Mouse (Mus musculus): ENCODE data around the gene Dis3l2.

The Dis3l2 gene

DNA sequence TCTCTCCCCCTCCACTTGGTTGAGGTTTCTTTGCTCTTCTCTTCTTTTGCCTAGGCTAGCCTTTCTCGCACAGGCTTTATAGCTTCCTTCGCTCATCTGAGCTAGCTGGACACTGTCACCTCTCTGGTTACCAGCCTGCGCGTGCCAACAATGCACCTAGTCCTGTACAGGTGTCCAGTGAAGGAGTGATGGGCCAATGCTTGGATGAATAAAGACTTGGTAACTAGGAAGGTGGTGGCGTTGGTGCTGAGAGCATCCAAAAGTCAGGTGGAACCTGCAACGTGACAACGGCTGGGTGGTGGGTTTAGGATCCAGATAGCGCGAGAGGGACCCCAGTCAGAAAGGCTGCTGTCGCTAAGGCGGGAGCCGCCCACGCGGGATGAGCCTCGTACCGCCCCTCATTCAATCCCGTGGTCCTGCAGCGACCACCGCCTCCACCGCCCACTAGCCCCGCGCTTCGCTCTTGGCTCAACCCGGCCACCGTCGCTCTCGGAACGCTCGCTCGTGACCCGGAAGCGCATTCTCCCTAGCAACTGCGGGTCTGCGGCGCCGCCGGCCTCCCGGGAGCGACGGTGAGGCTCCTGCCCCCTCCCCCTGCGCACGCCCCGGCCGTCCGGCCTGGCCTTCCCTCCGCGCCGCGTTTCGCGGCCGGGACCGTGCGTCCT is at the start of gene Dis3l2:
Gene Dis3l2, plus strand, starts transcription at position 509 of the 665 bp plus-strand sequence.
- CTCF ChIA-PET: no interaction called here

DNA sequence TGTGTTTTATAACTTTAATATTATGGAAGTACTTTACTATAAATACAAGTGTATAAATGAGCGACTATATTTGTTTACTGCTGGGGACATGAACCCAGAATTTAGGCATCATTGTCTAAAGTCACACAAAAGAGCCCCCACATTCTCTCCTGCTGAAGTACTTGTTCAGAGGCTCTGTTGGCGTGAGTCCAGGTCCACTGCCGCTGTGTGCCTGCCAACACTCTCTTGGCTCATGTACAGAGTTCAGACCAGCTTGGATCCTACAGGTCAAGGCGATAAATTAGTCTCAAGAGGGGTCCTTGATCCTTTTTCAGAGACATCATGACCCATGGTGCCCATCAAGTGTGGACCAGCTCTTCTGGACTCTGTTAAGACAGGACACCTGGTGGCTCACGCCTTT is 46.5 kb upstream of the Dis3l2 start:
- CTCF ChIA-PET: no interaction called here

DNA sequence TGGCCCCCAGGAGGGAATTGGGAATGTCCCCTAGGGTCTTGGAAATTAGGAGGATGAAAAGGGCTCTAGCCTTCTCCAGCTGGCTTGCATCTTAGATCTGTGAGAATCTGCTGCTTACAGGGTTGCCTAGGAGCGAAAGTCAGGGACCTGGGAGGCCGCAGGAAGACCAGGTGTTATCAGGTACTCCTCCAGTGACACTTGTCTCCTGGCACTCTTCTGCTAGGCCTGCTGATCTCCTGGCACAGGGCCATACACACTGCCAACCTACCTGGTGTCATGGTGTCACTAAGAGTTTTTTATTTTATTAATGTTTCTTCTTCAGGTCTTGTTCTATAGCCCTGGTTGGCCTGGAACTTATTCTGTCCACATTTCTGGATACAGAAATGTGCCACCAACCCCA is 38.5 kb upstream of the Dis3l2 start:
- CTCF ChIA-PET: no interaction called here

DNA sequence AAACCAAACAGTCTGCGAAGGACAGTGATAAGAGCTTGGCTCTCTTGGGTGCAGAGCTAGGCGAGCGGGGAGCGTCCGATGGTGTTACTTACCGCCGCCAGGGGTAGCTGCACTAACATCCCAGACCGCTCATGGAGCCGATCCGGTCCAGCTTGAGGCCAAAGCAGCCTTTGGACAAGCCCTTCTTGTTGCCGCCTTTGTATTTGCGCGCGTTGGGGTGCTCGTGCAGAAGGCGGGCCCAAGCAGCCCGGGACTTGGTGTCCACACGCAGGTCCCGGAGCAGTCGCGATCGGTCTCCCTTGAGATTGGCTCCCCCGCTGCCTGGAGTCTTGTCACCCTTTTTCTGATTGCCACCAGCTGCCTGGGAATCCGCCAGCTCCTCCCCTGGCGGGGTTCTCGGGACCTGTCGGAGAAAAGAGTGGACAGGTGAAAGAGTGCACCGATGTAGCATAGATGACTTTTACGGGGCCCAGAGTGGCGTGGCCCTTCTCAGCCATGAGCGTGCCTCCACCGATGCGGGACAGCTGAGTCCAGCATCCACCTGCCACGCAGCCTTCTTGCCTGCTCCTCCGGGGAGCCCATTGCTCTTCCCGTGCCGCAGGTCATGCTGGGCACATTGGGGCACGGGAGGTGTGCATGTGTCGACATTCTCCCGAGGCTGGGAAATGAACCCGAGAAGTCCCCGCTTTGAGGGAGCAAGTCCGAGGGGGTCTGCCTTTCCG is 33.9 kb upstream of the Dis3l2 start:
- CTCF ChIA-PET: no interaction called here

DNA sequence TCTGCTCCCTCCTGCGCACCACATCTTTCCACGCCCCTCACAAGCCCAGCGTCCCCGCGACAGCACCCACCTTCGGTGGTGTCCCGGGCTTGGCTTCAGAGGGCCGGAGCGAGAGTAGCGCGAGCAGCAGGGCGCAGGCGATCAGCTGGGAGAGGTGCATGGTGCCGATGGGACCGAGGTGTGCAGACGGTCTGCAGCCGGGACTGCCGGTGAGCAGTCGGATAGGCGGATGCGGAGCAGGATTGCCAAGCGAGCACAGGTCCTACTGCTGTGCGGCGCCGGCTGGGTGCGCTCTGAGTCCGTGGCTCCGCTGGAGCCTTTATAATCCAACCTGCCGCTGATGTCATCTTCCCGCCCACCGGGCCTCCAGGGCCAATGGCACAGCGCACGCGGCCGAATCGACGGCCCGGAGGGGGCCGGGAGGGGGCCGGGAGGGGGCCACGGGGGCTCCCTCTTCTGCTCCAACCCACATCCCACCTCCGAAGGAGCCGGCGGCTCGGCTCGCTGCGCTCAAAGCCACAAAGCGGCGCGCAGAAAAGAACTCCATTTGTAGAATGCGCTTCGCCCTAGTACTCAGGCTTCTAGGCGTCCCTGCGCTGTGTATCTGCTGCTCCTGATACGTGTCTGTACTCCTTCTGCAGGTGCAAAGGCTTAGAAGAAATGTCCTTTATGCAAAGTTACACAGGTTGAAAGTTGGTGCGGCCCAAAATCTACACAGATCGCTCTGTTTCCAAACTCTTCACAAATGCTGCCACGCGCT is 33.1 kb upstream of the Dis3l2 start, which contains the start of gene Nppc:
Gene Nppc, minus strand, starts transcription at position 293 of the 760 bp plus-strand sequence.
- CTCF ChIA-PET: no interaction called here

DNA sequence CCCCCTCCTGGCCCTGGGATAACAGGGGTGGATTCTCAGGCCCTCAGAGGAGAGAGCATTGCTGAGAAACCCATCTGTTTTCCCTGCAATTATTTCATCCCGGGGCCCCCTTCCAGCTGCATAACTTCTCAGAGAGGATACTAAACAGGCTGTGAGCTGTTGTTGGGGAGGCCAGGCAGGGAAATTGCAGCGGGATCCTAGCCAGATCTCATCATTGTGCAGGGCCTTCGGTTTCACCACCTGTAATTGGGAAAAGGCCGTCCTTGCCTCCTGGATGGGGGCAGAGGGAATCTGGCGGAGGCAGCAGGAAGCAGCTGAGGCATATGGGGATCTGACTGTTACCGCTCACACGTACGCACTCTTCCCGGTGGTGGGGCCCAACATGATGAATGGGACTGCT is 29.2 kb upstream of the Dis3l2 start:
- CTCF ChIA-PET: no interaction called here

DNA sequence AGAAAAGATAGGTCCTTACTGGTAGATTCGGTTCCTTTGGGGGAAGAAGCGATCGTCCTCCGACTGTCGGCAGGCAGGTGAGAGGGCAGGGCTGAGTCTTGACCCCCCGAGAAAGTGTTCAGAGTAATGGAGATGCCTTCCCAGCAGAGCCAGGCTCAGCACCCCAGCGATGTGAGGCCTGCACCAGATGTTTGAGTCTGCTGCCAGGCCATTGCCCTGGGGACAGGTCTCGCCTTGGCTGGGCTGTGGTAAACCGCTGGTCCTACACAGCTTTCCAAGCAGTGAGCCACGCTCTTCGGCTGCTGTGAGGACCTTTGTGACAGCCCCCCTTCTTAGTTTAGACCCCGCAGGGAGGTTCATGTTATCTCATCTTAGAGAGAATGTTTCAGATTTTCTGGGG is 28.5 kb upstream of the Dis3l2 start:
- CTCF ChIA-PET: no interaction called here

DNA sequence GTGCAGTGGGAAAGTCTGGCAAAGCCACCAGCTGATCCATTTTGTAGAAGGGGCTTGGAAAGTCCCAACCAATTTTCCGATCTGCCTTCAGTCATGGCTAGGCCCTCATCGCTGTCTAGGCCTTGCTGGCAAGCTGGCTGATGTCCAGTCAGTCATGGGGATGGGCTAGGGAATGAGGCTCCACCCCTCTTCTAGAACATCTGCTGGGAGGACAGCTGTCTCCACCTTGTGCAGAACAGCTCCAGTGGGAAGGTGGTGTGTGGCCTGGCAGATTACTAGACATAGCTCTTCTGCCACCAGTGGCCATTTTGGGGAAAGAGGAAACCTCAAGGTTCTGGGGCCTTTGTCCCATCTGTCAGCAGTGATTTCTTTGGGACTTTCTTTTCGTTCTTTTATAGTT is 26.0 kb upstream of the Dis3l2 start:
- CTCF ChIA-PET: no interaction called here

DNA sequence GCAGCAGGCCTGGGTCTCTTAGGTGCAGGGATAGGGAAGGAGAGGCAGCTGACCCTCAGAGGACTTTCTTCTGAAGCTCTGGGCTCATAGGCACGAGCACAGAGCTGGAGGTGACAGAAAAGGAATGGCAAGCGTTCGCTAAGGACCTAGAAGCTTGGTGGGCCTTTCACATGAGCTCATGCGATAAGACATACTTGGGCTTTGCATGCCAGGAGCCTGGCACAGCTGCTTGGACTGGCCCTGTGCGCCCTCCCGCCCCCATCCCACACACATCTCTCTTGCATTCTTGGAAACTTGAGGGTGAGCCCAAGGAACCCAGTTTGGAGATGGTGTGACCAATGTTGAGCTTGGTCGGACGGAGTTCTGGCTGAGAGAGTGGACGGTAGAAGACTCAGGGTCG is 24.9 kb upstream of the Dis3l2 start:
- CTCF ChIA-PET: interaction anchor here (0.6 kb wide), 1 partner anchor 189 kb away, joined by 6 read pairs; no protein-coding TSS in a partner anchor

DNA sequence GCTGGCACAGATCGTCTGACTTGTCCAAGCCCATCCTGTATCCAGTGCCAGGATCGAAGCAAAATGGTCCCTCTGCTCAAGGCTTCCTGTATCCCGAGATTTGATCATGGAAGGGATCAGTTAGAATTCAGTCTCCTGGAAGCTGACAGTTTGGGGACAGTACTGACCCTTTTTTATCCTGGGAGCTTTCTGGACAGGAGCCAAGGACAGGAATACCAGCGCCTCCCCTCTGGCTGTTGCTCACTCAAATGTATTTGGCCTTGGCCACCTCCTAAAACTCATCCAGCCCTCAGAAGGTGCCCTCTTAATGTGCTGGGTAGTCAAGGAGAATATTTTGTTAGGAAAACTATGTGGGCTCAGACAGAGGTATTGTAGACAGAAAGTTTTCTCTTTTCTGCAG is 16.4 kb upstream of the Dis3l2 start:
- CTCF ChIA-PET: no interaction called here

DNA sequence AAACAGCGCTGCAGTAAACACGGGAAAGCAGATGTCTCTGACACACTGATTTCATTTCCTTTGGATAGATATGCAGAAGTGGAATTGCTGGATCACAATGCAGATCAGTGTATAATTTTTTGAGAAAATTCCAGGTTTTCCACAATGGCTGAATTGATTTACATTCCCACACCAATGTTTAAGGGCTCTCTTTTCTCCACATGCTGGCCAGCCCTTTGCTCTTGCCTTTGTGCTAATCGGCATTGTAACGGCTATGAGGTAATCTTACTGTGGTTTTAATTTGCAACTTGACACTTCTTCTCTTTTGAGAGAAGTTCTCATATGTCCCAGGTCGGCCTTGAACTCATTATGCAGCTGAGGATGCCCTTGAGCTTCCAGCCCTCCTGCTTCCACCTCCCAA is 12.6 kb upstream of the Dis3l2 start:
- CTCF ChIA-PET: no interaction called here

DNA sequence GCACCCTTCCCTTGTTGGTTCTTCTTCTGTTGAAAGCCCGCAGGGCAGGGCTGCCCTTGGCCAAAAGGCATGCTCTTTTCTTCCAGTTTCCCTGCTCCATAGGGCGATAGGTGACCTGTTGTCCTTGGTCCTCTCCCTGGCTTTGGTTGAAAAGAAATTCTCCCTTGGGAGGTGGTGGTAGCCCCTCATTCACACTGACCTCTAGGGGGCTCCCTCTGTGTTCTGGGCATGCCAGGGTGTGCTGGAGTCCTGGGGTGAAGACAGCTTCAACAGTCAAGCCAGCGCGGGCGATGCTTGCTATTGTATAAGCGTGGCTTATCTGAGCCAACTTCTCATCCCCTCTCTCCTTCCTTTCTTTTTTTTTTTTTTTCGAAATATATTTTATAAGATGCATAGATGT is 6.7 kb upstream of the Dis3l2 start:
- CTCF ChIA-PET: interaction anchor here (0.7 to 0.9 kb wide), 3 partner anchors 20 to 827 kb away, joined by 3 to 6 read pairs (median 5); no protein-coding TSS in a partner anchor

DNA sequence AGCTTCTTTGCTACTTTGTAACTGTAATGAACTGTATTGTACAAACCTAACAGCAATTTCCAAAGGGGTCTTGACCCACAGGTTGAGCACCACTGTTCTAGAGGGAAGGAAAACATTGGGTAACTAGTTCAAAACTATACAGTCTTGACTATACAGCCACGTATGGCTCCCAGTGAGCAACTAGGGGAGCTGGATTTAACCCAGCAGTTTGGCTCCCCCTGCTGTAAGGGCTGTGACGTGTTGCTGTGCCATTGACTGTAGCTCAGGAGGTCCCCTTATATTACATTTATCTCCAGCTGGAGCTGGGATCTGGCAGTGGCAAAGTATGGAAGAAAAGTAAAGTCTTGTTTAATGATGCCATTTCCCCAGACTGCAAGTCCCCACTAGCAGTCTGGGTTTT is 4.9 kb upstream of the Dis3l2 start:
- CTCF ChIA-PET: no interaction called here

DNA sequence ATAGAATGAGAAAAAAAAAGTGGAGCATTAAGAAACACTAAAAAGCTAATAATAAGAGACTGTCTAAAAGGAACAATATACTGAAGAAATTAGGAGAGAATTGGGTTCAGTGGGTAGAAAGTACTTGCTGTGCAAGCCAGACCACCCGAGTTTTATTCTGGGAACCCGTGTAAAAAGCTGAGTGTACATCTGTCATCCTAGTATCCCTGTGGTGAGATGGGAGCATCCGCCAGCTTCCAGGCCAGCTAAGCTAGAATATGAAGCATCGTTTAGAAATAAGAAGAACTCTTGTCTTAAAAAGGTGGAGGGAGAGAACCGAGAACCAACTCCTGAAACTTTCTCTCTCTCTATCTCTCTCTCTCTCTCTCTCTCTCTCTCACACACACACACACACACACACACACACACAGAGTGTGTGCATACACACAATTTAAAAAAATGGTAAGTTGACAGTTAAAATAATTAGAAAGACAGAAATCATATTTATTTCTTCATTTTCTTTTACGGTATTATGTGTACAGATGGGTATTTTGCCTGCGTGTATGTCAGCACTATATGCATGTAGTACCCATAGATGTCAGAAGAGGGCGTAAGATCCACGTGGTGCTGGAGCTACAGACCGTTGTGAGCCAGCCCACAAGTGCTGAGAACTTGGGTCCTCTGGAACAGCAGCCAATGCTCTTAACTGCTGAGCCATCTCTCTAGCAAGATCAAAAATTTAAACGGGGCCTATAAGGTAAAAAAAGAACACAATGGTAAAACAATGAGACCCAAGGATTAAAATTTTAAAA is 4.1 kb upstream of the Dis3l2 start:
- CTCF ChIA-PET: interaction anchor here (0.7 kb wide), 1 partner anchor 521 kb away, joined by 3 read pairs; no protein-coding TSS in a partner anchor

DNA sequence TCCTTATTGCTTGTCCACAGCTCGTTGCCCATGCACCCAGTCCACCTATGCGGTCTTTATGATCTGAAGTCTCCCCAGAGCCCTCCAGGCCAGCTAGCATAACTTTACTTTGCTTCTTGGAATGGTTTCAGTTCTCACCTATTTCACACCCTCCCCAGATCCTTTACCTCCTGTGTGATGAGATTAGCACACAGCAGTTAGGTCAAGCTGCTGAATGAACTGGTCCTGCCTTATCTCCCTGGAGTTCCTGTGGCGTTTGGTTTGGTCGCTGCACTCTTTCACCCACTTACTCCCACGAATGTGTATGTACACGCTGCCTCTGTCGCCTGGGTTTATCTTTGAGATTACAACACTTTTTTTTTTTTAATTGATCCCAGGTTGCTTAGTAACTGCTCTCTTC is 3.2 kb upstream of the Dis3l2 start:
- CTCF ChIA-PET: interaction anchor here (0.7 kb wide), 1 partner anchor 520 kb away, joined by 3 read pairs; no protein-coding TSS in a partner anchor

DNA sequence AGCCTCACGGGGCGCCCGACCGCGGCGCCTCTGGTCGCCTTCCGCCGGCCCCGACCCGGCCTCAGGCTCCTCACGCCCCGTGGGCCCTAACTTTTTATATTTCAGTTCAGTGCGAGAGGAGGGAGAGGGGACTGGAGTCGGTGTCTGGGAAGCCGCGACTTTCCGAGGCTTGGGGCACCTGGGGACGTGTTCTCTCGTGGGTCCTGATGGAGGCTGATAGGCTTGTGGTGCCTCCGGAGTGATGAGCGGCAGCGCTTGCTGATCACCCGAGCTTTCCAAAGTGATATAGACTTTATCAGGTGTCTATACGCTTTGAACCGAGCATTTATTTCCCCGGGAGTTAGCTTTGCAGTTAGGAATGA is 338 bp downstream of the Dis3l2 start:
- CTCF ChIA-PET: no interaction called here

DNA sequence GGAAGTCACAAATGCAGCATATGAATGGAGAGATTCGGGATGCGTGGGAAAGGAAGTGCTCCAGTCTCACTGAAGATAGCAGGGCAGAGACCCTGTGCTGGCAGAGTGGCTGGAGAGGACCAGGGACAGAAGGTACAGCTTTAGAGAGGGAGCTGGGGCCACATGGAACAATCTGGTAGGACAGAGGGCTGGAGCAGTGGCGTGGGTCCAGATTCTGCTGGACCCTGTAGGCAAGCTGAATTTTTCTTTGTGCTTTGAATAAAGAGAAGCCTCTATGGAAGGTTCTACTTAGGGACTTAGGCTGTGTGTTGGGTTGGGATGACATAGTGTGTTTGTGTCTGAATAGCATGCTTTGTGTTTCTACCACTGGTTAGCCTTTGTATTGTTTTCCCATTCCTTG is 1.9 kb downstream of the Dis3l2 start:
- CTCF ChIA-PET: interaction anchor here (0.6 kb wide), 1 partner anchor 470 kb away, joined by 3 read pairs; no protein-coding TSS in a partner anchor

DNA sequence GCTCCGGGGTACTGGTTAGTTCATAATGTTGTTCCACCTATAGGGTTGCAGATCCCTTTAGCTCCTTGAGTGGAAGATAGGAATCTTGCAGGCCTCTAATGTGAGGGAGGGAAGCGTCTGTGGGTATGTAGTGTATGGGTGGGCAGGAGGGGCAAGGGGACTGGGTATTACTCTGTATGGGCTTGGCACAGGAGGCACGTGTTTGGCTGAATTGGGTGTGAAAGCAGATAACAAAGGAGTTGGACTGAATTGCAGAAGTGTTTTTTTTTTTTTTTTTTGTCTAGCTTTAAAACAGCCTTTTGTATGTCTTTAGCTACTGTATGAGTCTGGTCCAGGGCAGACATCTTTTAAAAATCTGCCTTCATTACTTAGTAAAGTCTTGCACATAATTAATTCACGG is 5.9 kb downstream of the Dis3l2 start:
- CTCF ChIA-PET: interaction anchor here (0.6 to 0.7 kb wide), 2 partner anchors 21 to 331 kb away, joined by 7 to 15 read pairs; no protein-coding TSS in a partner anchor

DNA sequence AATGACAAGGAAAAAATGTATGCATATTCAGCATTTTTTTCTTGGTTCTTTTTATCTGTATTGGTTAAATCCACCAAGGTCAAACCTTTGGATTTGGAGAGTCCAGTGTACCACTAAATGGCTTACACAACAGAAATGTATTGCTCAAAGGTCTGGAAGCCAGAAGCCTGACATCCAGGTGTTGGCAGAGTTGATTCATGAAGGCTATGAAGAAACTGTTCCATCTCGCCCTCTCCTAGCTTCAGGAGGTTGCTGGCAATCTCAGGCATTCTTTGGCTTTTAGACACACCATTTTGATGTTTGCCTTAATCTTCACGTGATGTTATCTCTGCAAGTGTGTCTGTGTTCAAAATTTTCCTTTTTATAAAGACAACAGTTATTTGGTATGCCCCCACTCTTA is 8.4 kb downstream of the Dis3l2 start:
- CTCF ChIA-PET: no interaction called here

DNA sequence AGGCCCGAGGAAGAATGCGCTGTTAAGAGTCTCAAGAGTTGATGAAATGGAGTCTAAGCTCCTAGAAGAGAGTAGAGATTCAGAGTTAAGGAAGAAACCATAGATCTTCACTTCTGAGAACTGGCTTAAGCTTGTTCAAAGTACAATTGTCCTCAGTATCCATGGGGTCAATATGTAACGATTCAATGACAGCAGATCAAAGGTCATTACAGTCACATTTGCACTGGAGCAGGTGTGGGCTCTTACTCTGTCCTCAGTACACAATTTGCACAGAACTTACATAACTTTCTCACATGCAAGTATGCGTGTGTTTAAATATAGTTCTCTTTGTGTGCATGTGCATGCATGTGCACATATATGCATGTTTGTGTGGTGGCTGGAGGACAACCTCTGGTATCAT is 9.4 kb downstream of the Dis3l2 start:
- CTCF ChIA-PET: no interaction called here

DNA sequence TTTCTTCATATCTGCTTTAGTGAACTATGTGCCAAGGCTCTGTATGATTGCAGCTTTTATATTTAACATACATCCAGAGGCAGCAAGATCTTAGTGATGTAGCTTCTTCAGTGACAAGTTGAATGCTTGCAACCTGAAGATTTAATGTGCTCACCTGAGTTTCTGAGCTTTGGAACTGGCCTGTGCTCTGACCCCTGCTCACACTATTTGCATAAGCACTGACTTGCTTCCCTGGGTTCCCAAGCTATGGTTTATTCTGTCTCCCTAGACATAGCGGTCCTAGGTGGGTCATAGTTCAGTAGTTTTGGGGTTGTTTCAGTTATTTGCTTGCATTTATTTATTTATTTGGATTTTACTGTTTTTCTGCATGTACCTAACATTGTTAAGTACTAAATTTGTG is 14.6 kb downstream of the Dis3l2 start:
- CTCF ChIA-PET: no interaction called here

DNA sequence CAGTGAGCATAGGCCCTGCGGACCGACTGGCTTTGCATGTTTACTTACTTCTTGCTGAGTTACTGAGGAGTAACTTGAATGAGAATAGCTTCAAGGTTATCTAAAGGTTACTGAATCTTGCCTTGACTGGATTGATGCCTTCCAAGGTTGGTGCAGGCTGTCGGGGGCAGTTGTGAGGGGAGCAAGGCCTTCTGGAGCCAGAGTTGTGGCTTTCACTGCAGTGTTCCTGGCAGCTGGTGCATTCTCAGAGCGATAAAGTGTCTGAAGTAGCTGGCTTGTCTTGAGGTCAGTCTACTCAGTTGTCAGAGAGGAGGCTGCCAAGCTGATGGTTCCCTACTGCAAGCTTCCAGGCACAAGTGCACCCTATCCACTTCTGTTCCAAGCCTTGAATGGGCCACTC is 15.8 kb downstream of the Dis3l2 start:
- CTCF ChIA-PET: no interaction called here

Measured in spleen, embryonic (tissue).